In the genomic region with DNA sequence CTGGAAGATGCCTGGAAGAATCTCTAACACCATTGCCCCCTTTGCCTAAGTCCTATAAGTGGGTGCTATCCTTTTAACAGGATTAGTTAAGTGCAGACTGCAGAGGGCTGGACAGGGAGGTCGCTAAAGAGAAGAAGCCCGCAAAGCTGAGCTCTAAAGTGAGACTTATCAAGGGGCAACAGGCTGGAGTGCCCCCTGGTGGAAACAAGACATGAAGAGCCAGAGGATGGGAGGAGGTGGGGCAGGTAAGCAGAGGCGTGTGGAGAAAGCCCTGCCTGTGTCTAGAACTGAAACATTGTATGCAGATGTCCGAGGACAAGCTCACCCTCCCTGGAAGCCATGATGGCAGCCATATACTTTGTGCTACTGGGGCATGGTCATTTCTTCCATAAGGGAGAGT, we compare ENCODE assay signal across 15 mouse cellular contexts. TPM values are rescaled to one million over a fixed set of nuclear protein-coding genes. Genes with fewer than 3 reads are reported as not detected.
A peak's percentile ranks its signal among the peaks of the same experiment; 100 is the strongest.
DNase-seq lines count a peak whose midpoint lies in the region; ATAC-seq and TF ChIP-seq lines count a peak whose summit lies in the region.
"Had no signal": no experiment of that assay in that cellular context is flagged by ENCODE, and none has a peak within 500 bp of the region (broad histone marks: within the 10 kb centered on the region; RNA-seq: fewer than 3 reads in every experiment).

No protein-coding gene starts in this region.

- no peak overlapping the region for H3K9ac ChIP-seq in hindbrain, postnatal 0 days (replicated peaks; ENCODE audit: low read length)
- H3K9ac ChIP-seq: forebrain, postnatal 0 days; hindbrain, embryonic 12.5 days; intestine, embryonic 15.5 days; liver, embryonic 12.5 days; neural tube, embryonic 13.5 days had no signal

- no peak for ATAC-seq in hindbrain, postnatal 0 days
- ATAC-seq: liver, embryonic 12.5 days had no signal

- no peaks in the 10 kb centered on the region for H3K9me3 ChIP-seq in hindbrain, postnatal 0 days (ENCODE audit: low read length)
- H3K9me3 ChIP-seq: heart, embryonic 10.5 days; hindbrain, embryonic 12.5 days; intestine, embryonic 15.5 days; liver, embryonic 12.5 days; neural tube, embryonic 13.5 days had no signal

- no peak overlapping the region for H3K4me2 ChIP-seq in hindbrain, postnatal 0 days (ENCODE audit: low read depth, low read length)
- H3K4me2 ChIP-seq: hindbrain, embryonic 12.5 days; intestine, embryonic 15.5 days; liver, embryonic 12.5 days; neural tube, embryonic 13.5 days had no signal

- no peaks in the 10 kb centered on the region for H3K27me3 ChIP-seq in spleen, adult 2 months (ENCODE audit: control insufficient read depth, insufficient read depth, low read length)
- H3K27me3 ChIP-seq in hindbrain, postnatal 0 days (ENCODE audit: insufficient read depth, low read length) = no peaks in the 10 kb centered on the region
- H3K27me3 ChIP-seq: hindbrain, embryonic 12.5 days; intestine, embryonic 15.5 days; liver, embryonic 12.5 days; neural tube, embryonic 13.5 days had no signal

- peak; percentile 32; the same call in 1 of the 2 replicates for TF ChIP-seq CTCF in gastrocnemius, adult 2 months (IDR thresholded peaks at IDR 0.05)
- TF ChIP-seq CTCF in spleen, adult 2 months (IDR thresholded peaks at IDR 0.05; ENCODE audit: extremely low read depth, insufficient read depth, insufficient read length, insufficient replicate concordance) = peak; percentile 23; the same call in 1 of the 2 replicates
- no peak; the same call in 1 of the 2 replicates for TF ChIP-seq CTCF in hindbrain, postnatal 0 days (IDR thresholded peaks at IDR 0.05; ENCODE audit: low read depth)

- DNase-seq in gastrocnemius, adult 2 months = no peak
- DNase-seq in gastrocnemius, postnatal 4 days (ENCODE audit: low spot score in 2 of 2) = no peak
- DNase-seq in spleen, adult 2 months (ENCODE audit: low read depth in 1 of 2, low spot score in 2 of 2) = no peak
- DNase-seq in spleen, postnatal 4 days (ENCODE audit: low spot score in 2 of 2) = no peak
- DNase-seq in T-cell, adult 2 months (ENCODE audit: low spot score) = peak; percentile 11
- DNase-seq in testis, postnatal 14 days (ENCODE audit: low spot score) = peak; percentile 29
- no peak for DNase-seq in hindbrain, postnatal 0 days (ENCODE audit: low spot score)
- no peak for DNase-seq in c-Kit-positive CD71-positive TER-119-positive erythroid progenitor cells, embryonic 14.5 days (ENCODE audit: low spot score)

- no peaks in the 10 kb centered on the region for H3K36me3 ChIP-seq in spleen, adult 2 months (ENCODE audit: control insufficient read depth, insufficient read depth, low read length)
- no peaks in the 10 kb centered on the region for H3K36me3 ChIP-seq in hindbrain, postnatal 0 days (ENCODE audit: insufficient read depth, low read length)
- H3K36me3 ChIP-seq: heart, embryonic 10.5 days; hindbrain, embryonic 12.5 days; intestine, embryonic 15.5 days; liver, embryonic 12.5 days; neural tube, embryonic 13.5 days had no signal

- intact Hi-C loops in gastrocnemius, adult 2 months (cut with DNase I) = no loop called here

- H3K4me3 ChIP-seq in gastrocnemius, adult 2 months = no peak overlapping the region
- H3K4me3 ChIP-seq in spleen, adult 2 months (ENCODE audit: extremely low read depth, insufficient read depth, insufficient read length) = no peak overlapping the region
- no peak overlapping the region for H3K4me3 ChIP-seq in hindbrain, postnatal 0 days (ENCODE audit: low read length)
- H3K4me3 ChIP-seq: heart, embryonic 10.5 days; hindbrain, embryonic 12.5 days; intestine, embryonic 15.5 days; liver, embryonic 12.5 days; neural tube, embryonic 13.5 days had no signal

- WGBS in spleen, adult 2 months = 47% methylated on average over 4 of the region's 4 CpGs
- WGBS in hindbrain, postnatal 0 days = 78% methylated on average over 4 of the region's 4 CpGs

- no peaks in the 10 kb centered on the region for H3K4me1 ChIP-seq in spleen, adult 2 months (ENCODE audit: control insufficient read depth, insufficient read depth, insufficient read length)
- H3K4me1 ChIP-seq in hindbrain, postnatal 0 days (ENCODE audit: insufficient read depth, low read length) = peaks cover 8% of the 10 kb centered on the region
- H3K4me1 ChIP-seq: intestine, embryonic 15.5 days; liver, embryonic 12.5 days had no signal

- no peak for TF ChIP-seq POLR2A in spleen, adult 2 months (IDR thresholded peaks at IDR 0.05; ENCODE audit: low read depth, low read length)

- H3K27ac ChIP-seq in gastrocnemius, adult 2 months = no peak overlapping the region
- H3K27ac ChIP-seq in spleen, adult 2 months (ENCODE audit: insufficient read depth, low read length) = no peak overlapping the region
- no peak overlapping the region for H3K27ac ChIP-seq in hindbrain, postnatal 0 days
- H3K27ac ChIP-seq: heart, embryonic 10.5 days; hindbrain, embryonic 12.5 days; intestine, embryonic 15.5 days; liver, embryonic 12.5 days; neural tube, embryonic 13.5 days had no signal

RNA-seq across cellular contexts. Expression of a gene that starts 16.7 kb away (rescaled TPM):
- total RNA-seq in gastrocnemius, adult 2 months (2021) = 10 to 100 TPM; 14.9 to 16.7 TPM
- 1 to 10 TPM; 7.8 to 8.7 TPM for total RNA-seq in gastrocnemius, postnatal 4 days (2021)
- 2.8 and 3.2 TPM in 2 replicates for polyA plus RNA-seq in spleen, adult 2 months (2012; rRNA removed)
- 106 and 264 TPM in 2 replicates for total RNA-seq in hindbrain, postnatal 0 days (2014; rRNA removed)
- polyA plus RNA-seq in hindbrain, postnatal 0 days (2015; fragmentation: Nextera tagmentation; extraction: Ambion mirVana) = 33.0 and 33.2 TPM in 2 replicates
- total RNA-seq: monocyte, adult 5-6 weeks had no signal

Comparison
In these comparisons a context has a peak if more than half of its experiments do, and no peak if none do; other contexts are left out.
1. DNase-seq: peak in T-cell, adult 2 months (single experiment) and testis, postnatal 14 days (single experiment); none in gastrocnemius, adult 2 months (single experiment), gastrocnemius, postnatal 4 days (0 of 2), spleen, adult 2 months (0 of 2), spleen, postnatal 4 days (0 of 2), hindbrain, postnatal 0 days (single experiment) and c-Kit-positive CD71-positive TER-119-positive erythroid progenitor cells, embryonic 14.5 days (single experiment).